Mouse (Mus musculus) cerebellum, adult 8-10 months (tissue): ENCODE measurements around the gene Cpm.
"Not testable (repeated sequence)": the region's sequence is repeated elsewhere in the genome, so short reads cannot be mapped to it uniquely, and the experiment has no call there.

Source experiments
- DNase-seq: peaks from one replicate; pipeline ENCODE4 v3.0.0; 2022

Cpm gene

GRCm38 (mm10) chr10:117629169-117629971 lies at the start of gene Cpm:
Gene Cpm (plus strand): TSS chr10:117629500.
- peak; percentile 3 for DNase-seq

DNA sequence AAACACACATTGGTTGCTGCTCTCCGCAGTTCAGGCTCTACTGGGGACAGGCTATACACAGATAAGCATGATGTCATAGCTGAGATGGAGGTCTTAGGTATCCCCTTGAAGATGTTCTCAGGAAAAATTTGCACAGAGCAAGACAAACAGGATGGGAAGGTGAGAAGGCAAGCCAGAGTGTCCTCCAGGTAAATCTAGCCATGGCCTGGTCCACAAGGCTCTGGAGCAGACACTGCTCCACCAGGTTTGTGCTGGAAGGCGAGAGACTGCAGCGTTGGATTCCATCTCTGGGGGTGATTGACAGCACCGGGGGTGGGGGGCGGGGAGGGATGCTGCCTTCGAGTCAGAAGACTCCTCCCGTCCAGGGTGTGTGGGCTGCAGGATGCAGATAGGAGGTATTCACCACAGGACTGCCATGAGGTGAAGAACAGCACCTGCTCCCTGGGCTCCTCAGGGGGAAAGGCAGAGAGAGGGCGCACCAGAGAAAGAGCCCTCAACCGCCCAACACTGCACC lies 49.5 kb upstream of the Cpm start:
- DNase-seq, result no peak

- DNase-seq, result no peak
Observed at GRCm38 (mm10) chr10:117580405-117580804, 48.9 kb upstream of the Cpm start.

DNA sequence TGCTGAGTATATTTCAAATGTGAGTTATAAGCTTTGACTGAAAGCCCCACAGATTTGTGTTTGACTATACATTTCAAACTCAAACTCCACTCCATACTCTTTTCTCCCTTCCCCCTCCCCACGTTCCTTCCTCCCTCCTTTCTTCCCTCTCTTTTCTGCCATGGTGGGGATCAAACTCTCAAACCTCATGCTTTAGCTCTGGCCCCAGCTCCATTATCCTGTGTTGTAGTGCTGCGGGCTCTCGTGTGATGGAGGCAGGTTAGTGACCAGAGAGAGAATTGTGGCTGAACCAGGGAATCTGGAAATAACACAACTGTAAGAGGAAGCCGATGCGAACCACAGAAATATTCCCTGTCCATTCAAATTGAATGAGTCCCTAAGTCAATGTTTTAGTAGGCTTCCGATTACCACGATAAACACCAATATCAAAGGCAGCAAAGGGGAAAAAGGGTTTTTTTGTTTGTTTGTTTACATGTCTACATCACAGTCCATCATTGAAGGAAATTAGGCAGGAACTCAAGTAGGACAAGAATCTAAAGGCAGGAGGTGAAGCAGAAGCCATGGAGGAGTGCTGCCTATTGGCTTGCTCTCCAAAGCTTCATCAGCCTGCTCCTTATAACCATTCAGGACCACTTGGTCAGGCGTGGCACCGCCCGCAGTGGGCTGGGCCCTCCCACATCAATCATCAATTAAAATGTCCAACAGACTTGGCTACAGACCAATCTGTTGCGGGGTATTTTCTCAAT lies 48.1 kb upstream of the Cpm start:
- no peak for DNase-seq

- no peak for DNase-seq
Observed at GRCm38 (mm10) chr10:117581753-117582062, 47.6 kb upstream of the Cpm start.

DNA sequence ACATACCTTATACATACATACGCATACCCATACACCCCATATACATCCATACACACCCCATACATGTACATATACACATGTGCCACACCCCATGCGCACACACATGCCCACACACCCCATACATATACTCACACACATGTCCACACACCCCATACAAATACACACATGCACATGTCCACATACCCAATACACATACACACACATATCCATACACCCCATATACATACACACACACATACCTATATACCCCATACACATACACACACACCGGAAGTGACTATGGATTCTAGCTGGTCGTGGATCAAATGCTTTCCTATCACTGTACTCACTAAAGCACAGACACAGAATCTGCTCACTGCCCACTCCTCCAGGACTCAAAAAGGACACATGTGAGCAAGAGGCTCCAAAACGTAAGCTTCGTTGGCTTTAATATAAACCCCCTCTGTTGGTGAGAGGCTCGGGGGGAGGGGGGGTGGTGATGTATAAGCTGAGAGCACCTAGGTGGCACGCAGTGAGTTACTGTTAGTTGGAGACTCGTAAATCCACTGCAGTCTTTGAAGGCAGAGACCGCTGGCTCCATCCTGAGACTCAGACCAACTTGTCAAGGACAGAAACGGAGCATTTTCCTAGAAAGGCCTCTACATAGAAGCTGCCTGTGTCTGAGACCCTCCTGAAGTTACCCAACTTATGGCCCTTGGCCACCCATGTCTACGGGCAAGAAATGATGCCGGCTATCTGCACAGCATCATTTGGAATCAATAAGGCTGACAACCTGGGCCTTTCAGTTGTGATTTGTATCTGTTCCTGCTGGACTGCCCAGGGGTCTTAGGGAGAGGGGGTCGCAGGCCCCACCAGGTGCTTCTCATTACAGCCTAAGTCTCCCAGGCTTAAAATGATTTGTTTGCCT lies 45.9 kb upstream of the Cpm start:
- no peak for DNase-seq

DNA sequence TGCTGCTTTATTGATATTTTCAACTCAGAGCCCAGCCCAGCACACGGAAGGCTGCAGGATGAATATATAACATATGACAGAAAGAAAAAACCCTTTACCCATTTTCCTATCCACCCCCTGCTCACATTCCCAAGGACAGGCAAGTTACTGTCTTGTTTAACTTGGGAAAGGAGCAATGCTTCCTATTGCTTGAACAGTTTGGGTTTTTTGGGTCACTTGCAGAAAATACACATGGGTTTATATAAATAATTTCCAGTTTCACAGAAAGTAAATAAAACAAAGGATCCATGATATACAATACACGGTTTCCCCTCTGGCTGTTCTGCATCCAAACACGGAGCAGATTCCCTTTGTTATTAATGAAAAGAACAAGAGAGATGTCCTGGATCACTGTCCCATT lies 45.2 kb upstream of the Cpm start:
- no peak for DNase-seq

DNA sequence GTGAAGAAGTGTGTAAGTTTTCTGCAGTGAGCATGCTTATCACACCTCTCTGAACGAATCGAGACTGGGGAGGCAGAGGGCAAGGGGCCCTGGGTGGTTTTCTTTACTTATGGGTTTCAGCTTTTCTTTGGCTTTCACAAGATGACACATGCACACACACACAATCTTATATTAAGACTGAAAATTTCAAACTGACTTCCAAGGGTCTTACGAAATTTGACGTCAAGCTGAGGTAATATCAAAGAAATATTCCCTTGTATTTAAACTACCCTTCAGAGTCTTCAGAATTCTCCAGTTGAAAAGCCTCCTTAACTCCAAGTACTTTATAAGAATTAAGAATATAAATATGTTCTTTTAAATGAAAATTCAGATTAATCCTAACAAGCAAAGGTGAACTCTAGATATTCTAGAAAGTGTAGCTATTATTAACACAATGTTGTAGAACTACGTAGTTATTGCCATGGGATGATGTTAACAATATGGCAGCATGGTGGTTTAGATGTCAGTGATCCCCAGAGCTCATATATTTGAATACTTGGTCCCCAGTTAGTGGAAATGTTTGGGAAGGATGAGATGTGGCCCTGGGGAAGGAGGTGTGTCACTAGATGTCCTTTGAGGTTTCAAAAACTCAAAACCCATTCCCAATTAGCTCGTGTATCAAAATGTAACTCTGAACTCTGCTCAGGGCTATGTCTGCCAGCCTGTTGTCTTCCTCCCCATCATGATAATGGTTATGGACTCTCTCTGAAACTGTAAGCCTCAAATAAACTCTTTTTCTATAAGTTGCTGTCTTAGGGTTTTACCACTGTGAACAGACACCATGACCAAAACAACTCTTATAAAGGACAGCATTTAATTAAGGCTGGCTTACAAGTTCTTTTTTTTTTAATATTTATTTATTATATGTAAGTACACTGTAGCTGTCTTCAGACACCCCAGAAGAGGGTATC lies 44.5 kb upstream of the Cpm start:
- no peak for DNase-seq

- DNase-seq, result no peak
Observed at GRCm38 (mm10) chr10:117585600-117586299, 43.5 kb upstream of the Cpm start.

- no peak for DNase-seq
Observed at GRCm38 (mm10) chr10:117586859-117587258, 42.4 kb upstream of the Cpm start.

- no peak for DNase-seq
Observed at GRCm38 (mm10) chr10:117587335-117587734, 42.0 kb upstream of the Cpm start.

DNA sequence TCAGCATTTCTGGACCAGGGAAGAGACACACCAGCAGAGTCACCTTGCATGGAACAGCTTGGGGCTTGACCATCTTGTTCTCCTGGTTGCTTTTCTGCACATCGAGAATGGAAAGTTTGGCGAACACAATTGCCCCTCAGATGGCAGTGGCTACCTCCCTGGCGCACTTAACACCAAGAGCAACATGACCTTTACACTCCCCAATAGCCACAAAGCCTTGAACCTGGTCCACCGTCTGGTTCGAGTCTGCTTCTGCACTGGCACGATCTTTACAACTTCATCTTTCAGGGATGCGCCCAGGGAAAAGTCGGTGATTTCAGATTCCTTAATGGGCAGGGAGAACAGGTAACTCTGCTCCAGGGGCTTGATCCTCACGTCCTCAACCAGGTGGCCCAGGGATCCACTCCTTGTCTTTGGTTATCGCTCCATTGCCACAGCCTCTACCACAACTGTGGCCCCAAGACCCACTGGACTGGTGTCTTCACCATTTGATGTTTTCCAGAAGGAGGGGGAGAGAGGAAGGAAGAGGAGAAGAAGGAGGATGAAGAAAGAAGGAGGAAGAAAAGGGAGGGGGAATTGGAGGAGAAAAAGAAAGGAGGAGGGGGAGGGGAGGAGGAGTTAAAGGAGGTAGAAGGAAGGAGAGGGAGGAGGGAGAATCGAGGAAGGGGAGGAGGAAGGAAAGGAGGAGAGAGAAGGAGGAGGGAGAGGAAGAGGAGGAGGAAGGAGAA lies 40.7 kb upstream of the Cpm start:
- DNase-seq, result not testable (repeated sequence)

DNA sequence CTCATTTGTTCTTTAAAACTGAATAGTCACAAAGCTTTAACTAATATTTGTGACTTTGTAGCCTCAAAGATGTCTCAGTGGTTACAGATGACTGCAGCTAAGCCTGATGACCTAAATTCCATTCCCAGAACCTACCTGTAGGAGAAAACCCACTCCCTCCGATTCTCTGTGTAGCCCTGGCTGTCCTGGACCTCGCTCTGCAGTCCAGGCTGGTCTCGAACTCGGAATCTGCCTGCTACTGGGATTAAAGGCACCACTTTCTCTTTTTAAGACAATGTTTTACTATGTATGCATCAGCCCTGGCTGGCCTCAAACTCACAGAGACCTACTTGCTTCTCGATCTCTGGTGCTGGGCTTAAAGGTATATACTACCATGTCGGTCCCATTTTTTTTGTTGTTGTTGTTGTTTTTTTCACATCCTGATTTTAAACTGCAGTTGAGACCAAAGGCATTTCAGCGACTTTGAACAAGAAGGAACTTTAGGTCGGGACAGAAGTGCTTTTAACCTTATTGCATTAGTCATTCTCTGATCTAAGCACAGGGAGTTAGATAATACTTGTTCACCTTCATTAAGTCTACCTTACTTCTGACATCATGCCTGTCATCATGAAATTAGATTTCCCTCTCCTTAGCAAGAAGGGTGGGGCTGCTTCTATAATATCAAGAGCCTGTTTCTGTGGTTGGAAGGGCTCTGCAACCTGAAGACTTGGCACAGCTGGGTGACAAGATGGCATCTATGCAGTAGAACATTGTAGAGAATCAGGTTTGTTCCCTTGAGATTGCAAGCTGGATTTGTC lies 40.0 kb upstream of the Cpm start:
- no peak for DNase-seq

- no peak for DNase-seq
Observed at GRCm38 (mm10) chr10:117590331-117591301, 38.7 kb upstream of the Cpm start.

DNA sequence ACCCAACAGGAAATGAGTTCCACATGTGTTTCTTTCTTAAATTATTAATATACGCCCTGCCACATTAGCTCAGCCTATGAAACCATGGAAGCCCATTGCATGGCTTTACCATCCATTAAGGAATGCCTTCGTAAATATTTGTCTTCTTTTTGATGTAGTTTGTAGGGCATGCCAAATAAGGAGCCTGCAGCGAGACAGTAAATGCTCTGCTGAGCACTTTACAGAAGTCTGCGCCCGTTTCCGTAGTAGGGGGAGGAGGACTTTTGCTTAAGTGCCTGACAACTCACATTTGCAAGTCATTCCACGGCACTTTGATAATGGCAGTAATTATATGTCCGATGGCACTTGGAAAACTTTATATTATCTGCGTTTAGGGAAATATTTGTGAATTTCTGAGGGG lies 37.5 kb upstream of the Cpm start:
- no peak for DNase-seq

DNA sequence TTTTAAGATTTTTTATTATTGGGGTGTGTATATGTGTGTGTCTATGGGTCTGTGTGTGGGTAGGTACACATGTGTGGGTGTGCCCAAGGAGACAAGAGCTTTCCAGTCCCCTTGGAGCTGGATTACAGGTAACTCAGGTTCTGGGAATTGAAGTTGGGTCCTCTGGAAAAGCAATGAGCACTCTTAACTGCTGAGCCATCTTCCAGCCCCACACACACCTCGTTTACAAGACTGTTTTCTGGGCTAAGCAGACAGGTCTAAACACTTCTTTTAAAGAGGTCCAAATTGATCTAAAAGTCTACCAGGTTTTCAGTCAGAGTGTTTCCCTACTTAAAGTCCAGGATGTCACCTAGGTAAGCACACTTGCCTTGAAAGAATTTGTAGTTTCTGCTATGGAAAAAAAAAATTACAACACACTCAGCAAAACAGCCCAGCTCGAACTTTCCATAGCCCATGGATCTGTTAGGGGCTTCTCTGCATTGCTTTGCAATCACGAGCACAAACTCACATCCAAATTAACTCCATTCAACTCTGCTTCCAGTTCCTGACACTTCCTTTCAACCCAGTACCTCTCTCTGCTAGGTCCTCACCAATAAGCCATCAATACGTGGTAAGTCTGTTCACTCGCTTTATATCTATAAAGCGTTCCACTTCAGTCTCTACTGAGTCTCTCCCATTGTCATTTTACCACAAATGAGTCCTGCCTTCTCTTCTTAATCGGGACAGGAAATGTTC lies 36.8 kb upstream of the Cpm start:
- no peak for DNase-seq

GRCm38 (mm10) chr10:117593041-117593570 lies 36.2 kb upstream of the Cpm start:
- no peak for DNase-seq

DNA sequence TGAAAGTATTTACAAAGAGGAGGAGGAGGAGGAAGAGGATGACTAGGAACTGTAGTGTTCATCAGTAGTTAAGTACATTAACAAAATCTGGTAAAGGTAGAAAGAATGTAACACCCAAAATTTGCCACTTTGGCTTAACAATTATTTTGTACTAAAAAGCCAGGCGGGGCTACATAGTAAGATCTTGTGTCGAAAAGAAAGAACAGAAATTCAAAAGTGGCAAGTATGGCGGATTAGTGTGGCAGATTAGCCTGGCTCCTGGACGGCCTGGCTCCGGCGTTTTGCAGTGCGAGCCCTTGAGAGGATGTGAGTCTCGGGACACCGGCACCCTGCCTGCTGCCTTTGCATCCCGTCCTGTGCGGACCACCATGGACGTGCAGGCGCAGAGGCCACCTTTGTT lies 35.4 kb upstream of the Cpm start:
- DNase-seq, result no peak
